Mouse (Mus musculus): ENCODE data around the gene Inpp5a. TPM values are rescaled to one million over a fixed set of nuclear protein-coding genes. Genes with fewer than 3 reads are reported as not detected.

Gene Inpp5a
- total RNA-seq, 2 experiments from 2014 or later: 77.2 to 95.0 TPM

- intact Hi-C loops (cut with DNase I): no loop called here
- Histone ChIP-seq H3K27ac (no peak overlapping the region), H3K4me3 (no peak overlapping the region)
- no peak for TF ChIP-seq CTCF (IDR thresholded peaks at IDR 0.05)
- no peak for DNase-seq
These were observed 90.2 kb downstream of the Inpp5a start for GRCm38 (mm10) chr7:139479077-139479476.

- no peak overlapping the region for H3K27ac ChIP-seq
- H3K4me3 ChIP-seq: no peak overlapping the region
- DNase-seq: no peak
- no peak for TF ChIP-seq CTCF (IDR thresholded peaks at IDR 0.05)
- intact Hi-C loops (cut with DNase I): loop anchor here (10.0 kb wide), 1 partner anchor 205 kb away; the partner anchor contains the start of gene Cfap46
These were observed 90.7 kb downstream of the Inpp5a start for GRCm38 (mm10) chr7:139479626-139480025.

GRCm38 (mm10) chr7:139484206-139484955 lies 95.5 kb downstream of the Inpp5a start:
- TF ChIP-seq CTCF (IDR thresholded peaks at IDR 0.05): peak; percentile 86
- no peak overlapping the region for H3K4me3 ChIP-seq
- DNase-seq: peak; percentile 71
- intact Hi-C loops (cut with DNase I): loop anchor here (2.0 to 10.0 kb wide), 2 partner anchors 100 to 200 kb away; partner anchors contain the start of gene Cfap46
- no peak overlapping the region for H3K27ac ChIP-seq

- TF ChIP-seq CTCF (IDR thresholded peaks at IDR 0.05): no peak
- DNase-seq: no peak
- intact Hi-C loops (cut with DNase I): loop anchor here (10.0 kb wide), 1 partner anchor 195 kb away; the partner anchor contains the start of gene Cfap46
- Histone ChIP-seq H3K4me3 (no peak overlapping the region), H3K27ac (no peak overlapping the region)
These were observed 100.9 kb downstream of the Inpp5a start for GRCm38 (mm10) chr7:139489721-139490211.

GRCm38 (mm10) chr7:139492351-139492750 lies 103.4 kb downstream of the Inpp5a start:
- Histone ChIP-seq H3K4me3 (no peak overlapping the region), H3K27ac (no peak overlapping the region)
- intact Hi-C loops (cut with DNase I): no loop called here
- TF ChIP-seq CTCF (IDR thresholded peaks at IDR 0.05): no peak
- no peak for DNase-seq

GRCm38 (mm10) chr7:139492946-139493345 lies 104.0 kb downstream of the Inpp5a start:
- TF ChIP-seq CTCF (IDR thresholded peaks at IDR 0.05): peak; percentile 53
- DNase-seq: no peak
- H3K27ac ChIP-seq: no peak overlapping the region
- H3K4me3 ChIP-seq: no peak overlapping the region
- intact Hi-C loops (cut with DNase I): no loop called here

- Histone ChIP-seq H3K27ac (peak overlapping the region; percentile 28; the same call in 1 of the 2 replicates), H3K4me3 (no peak overlapping the region)
- intact Hi-C loops (cut with DNase I): no loop called here
- no peak for TF ChIP-seq CTCF (IDR thresholded peaks at IDR 0.05)
- peak; percentile 29 for DNase-seq
These were observed 106.9 kb downstream of the Inpp5a start for GRCm38 (mm10) chr7:139495791-139496190.

GRCm38 (mm10) chr7:139498038-139498625 lies 109.2 kb downstream of the Inpp5a start:
- Histone ChIP-seq H3K27ac (no peak overlapping the region), H3K4me3 (no peak overlapping the region)
- intact Hi-C loops (cut with DNase I): no loop called here
- DNase-seq: peak; percentile 11
- TF ChIP-seq CTCF (IDR thresholded peaks at IDR 0.05): no peak

- peak; percentile 53 for DNase-seq
- TF ChIP-seq CTCF (IDR thresholded peaks at IDR 0.05): no peak
- intact Hi-C loops (cut with DNase I): loop anchor here (5.0 kb wide), 1 partner anchor 63 kb away; no protein-coding TSS in a partner anchor
- Histone ChIP-seq H3K4me3 (no peak overlapping the region), H3K27ac (peak overlapping the region; percentile 35)
These were observed 115.2 kb downstream of the Inpp5a start for GRCm38 (mm10) chr7:139504064-139504463.

GRCm38 (mm10) chr7:139506677-139507412 lies 117.9 kb downstream of the Inpp5a start:
- DNase-seq: no peak
- TF ChIP-seq CTCF (IDR thresholded peaks at IDR 0.05): no peak
- intact Hi-C loops (cut with DNase I): no loop called here
- Histone ChIP-seq H3K4me3 (no peak overlapping the region), H3K27ac (no peak overlapping the region)

- Histone ChIP-seq H3K4me3 (no peak overlapping the region), H3K27ac (no peak overlapping the region)
- intact Hi-C loops (cut with DNase I): no loop called here
- DNase-seq: no peak
- no peak for TF ChIP-seq CTCF (IDR thresholded peaks at IDR 0.05)
These were observed 120.0 kb downstream of the Inpp5a start for GRCm38 (mm10) chr7:139508938-139509337.

- TF ChIP-seq CTCF (IDR thresholded peaks at IDR 0.05): no peak
- H3K27ac ChIP-seq: no peak overlapping the region
- intact Hi-C loops (cut with DNase I): no loop called here
These were observed 127.2 kb downstream of the Inpp5a start for GRCm38 (mm10) chr7:139515959-139516660.

More at GRCm38 (mm10) chr7:139515959-139516660, 127.2 kb downstream of the Inpp5a start:
- DNase-seq: peak; percentile 78
- H3K4me3 ChIP-seq: no peak overlapping the region
